In the genomic region with DNA sequence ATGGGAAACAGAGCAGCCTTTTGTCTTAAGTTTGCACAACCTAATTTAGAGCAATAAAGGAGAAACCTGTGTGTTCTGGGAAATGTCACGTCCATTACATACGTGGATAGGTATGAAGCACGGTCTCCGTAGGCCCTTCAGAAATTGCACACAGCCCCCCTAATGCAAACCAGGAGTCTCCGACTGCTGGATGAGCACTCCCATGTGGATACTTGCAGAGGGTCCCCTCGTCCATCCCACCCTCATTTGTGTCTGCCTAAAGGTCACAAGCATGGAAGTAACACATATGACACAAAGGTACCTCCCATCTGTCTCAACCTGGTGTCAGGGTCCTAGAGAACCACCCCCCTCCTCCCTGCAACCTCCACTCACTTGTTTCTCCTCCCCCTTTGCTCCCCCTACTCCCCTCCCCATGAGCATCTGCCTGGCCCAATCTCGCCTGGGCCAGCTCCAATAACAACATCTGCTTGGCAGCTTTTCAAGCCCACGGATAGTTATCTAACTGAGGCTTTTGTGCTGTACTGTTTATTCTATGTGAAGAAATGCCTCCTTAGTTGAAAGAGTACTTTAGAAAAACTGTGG, we compare ENCODE assay signal across 9 mouse cellular contexts.
DNase-seq lines count a peak whose midpoint lies in the region; ATAC-seq lines count a peak whose summit lies in the region.
"Had no signal": no experiment of that assay in that cellular context is flagged by ENCODE, and none has a peak within 500 bp of the region (broad histone marks: within the 10 kb centered on the region; RNA-seq: fewer than 3 reads in every experiment).

No protein-coding gene starts in this region.

- peak overlapping the region; percentile 58 for H3K27ac ChIP-seq in intestine, embryonic 15.5 days
- no peak overlapping the region for H3K27ac ChIP-seq in liver, embryonic 15.5 days (replicated peaks)

- WGBS in intestine, embryonic 15.5 days, result 32% methylated on average over 8 of the region's 8 CpGs
- 53% methylated on average over 8 of the region's 8 CpGs for WGBS in liver, embryonic 15.5 days (ENCODE audit: insufficient replicate concordance)

- no peak overlapping the region for H3K9ac ChIP-seq in intestine, embryonic 15.5 days
- no peak overlapping the region for H3K9ac ChIP-seq in liver, embryonic 15.5 days

- peak; percentile 93 for DNase-seq in NIH3T3 (ENCODE audit: low read depth)
- peak; percentile 76 to 79 for DNase-seq in adrenal gland, postnatal 36 days
- DNase-seq in gastrocnemius, postnatal 4 days (ENCODE audit: low spot score in 2 of 2), result peak; percentile 46 to 76
- DNase-seq in ovary, postnatal 36 days (ENCODE audit: low spot score), result peak; percentile 56
- no peak for DNase-seq in thymus, postnatal 25 days

- peak overlapping the region; percentile 22 for H3K4me2 ChIP-seq in intestine, embryonic 15.5 days (replicated peaks)
- H3K4me2 ChIP-seq in liver, embryonic 15.5 days, result no peak overlapping the region

- ATAC-seq in intestine, embryonic 15.5 days, result peak; percentile 76
- peak; percentile 22; the same call in 1 of the 2 replicates for ATAC-seq in liver, embryonic 15.5 days (ENCODE audit: insufficient read depth)
- ATAC-seq in erythroid progenitor cell, adult 5-6 weeks (replicated peaks; ENCODE audit: low FRiP score, poor library complexity, severe bottlenecking), result no peak

- H3K27me3 ChIP-seq in intestine, embryonic 15.5 days (replicated peaks), result no peaks in the 10 kb centered on the region
- no peaks in the 10 kb centered on the region for H3K27me3 ChIP-seq in liver, embryonic 15.5 days

- H3K36me3 ChIP-seq in intestine, embryonic 15.5 days, result no peaks in the 10 kb centered on the region
- no peaks in the 10 kb centered on the region for H3K36me3 ChIP-seq in liver, embryonic 15.5 days (replicated peaks)

- no peaks in the 10 kb centered on the region for H3K9me3 ChIP-seq in intestine, embryonic 15.5 days
- H3K9me3 ChIP-seq in liver, embryonic 15.5 days (replicated peaks), result no peaks in the 10 kb centered on the region

- H3K4me3 ChIP-seq in intestine, embryonic 15.5 days (replicated peaks), result no peak overlapping the region
- H3K4me3 ChIP-seq in liver, embryonic 15.5 days (replicated peaks), result no peak overlapping the region
- H3K4me3 ChIP-seq: left cerebral cortex, adult 2 months had no signal

- H3K4me1 ChIP-seq in intestine, embryonic 15.5 days (replicated peaks), result peaks cover 23% of the 10 kb centered on the region
- peaks cover 4% of the 10 kb centered on the region for H3K4me1 ChIP-seq in liver, embryonic 15.5 days (replicated peaks)
